Mouse (Mus musculus) kidney, embryonic 14.5 days (tissue): ENCODE results near the gene Nrxn2. TPM values are rescaled to one million over a fixed set of nuclear protein-coding genes. Genes with fewer than 3 reads are reported as not detected.

ENCODE experiments used
- ATAC-seq: fragments of 200-750 bp; cut with Nextera tagmentation; 2 replicates; pipeline ENCODE4 v1.8.0; 2017; ENCODE audit warnings: moderate number of reproducible peaks, mild to moderate bottlenecking, moderate TSS enrichment, moderate library complexity; ENCODE audit not compliant: low FRiP score, low TSS enrichment
- H3K27ac ChIP-seq: fragments of 300-500 bp; sonication (generic); 2 replicates; pipeline ENCODE4 v1.5.1; 2014; ENCODE audit warnings: low read depth, mild to moderate bottlenecking, low read length, moderate library complexity, mixed read lengths
- H3K27me3 ChIP-seq: fragments of 300-500 bp; sonication (generic); 2 replicates; pipeline ENCODE4 v1.6.1; 2014; ENCODE audit warnings: mild to moderate bottlenecking, low read length; ENCODE audit not compliant: control insufficient read depth, insufficient read depth
- H3K36me3 ChIP-seq: fragments of 300-500 bp; sonication (generic); 2 replicates; pipeline ENCODE4 v1.6.1; 2014; ENCODE audit warnings: low read length, mixed read lengths; ENCODE audit not compliant: control insufficient read depth, insufficient read depth
- H3K4me1 ChIP-seq: fragments of 300-500 bp; sonication (generic); 2 replicates; pipeline ENCODE4 v1.6.1; 2014; ENCODE audit warnings: low read length, mixed read lengths; ENCODE audit not compliant: control insufficient read depth, insufficient read depth
- H3K4me2 ChIP-seq: fragments of 300-500 bp; sonication (generic); replicated peaks from 2 replicates; pipeline ENCODE4 v1.6.1; 2014; ENCODE audit warnings: low read depth, mild to moderate bottlenecking, low read length
- H3K4me3 ChIP-seq: fragments of 300-500 bp; sonication (generic); 2 replicates; pipeline ENCODE4 v1.5.1; 2014; ENCODE audit warnings: mild to moderate bottlenecking, low read length
- H3K9ac ChIP-seq: fragments of 300-500 bp; sonication (generic); 2 replicates; pipeline ENCODE4 v1.6.1; 2014; ENCODE audit warnings: low read depth, mild to moderate bottlenecking, low read length, moderate library complexity
- H3K9me3 ChIP-seq: fragments of 300-500 bp; sonication (generic); 2 replicates; pipeline ENCODE4 v1.6.1; 2016; ENCODE audit warnings: low read length; ENCODE audit not compliant: control insufficient read depth
- WGBS: fragments of 180-500 bp; shearing (Covaris S2); extraction: QIAGEN DNeasy Blood & Tissue Kit; methylation state at CpG from one replicate; pipeline ENCODE4 v1.1.7; 2014; 5-methylcytosine and 5-hydroxymethylcytosine counted together
- microRNA-seq: library from miRNA; unstranded; fragments of <30 nt; microRNA quantifications from one replicate; pipeline ENCODE4, GENCODE M21; 2016
- polyA plus RNA-seq: library from polyadenylated mRNA; unstranded; fragments of >200 nt; fragmentation: Nextera tagmentation; extraction: Ambion mirVana; gene quantifications from 2 replicates; pipeline ENCODE4 v1.2.1, GENCODE M21; 2014

Gene Nrxn2
- polyA plus RNA-seq, 1 experiment from 2014 or later, result 5.4 TPM

DNA sequence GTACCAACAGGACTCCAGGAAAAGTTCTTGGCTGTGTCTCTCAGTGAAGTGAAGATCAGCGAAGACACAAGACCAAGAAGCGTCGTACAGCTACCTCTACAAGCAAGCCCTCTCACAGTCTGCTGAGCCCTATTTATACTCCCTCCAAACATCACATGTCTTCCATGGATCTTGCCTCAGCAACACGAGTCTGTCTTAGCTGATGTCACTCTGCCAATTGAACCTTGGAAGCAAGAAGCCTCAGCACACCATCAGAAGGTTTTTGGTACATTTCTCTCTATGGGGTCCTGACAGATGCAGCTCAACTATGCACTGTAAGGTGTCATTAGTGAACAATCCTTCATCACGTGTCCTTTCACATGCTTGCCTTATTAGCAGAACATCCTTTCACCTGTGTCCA is 152.9 kb downstream of the Nrxn2 start:
- 85% methylated on average over 5 of the region's 5 CpGs for WGBS
- H3K4me2 ChIP-seq, result no peak overlapping the region
- no peak overlapping the region for H3K27ac ChIP-seq
- H3K9ac ChIP-seq, result no peak overlapping the region
- H3K4me3 ChIP-seq, result no peak overlapping the region
- H3K4me1 ChIP-seq, result no peaks in the 10 kb centered on the region
- no peaks in the 10 kb centered on the region for H3K9me3 ChIP-seq
- ATAC-seq, result no peak
- no peaks in the 10 kb centered on the region for H3K27me3 ChIP-seq
- H3K36me3 ChIP-seq, result no peaks in the 10 kb centered on the region

DNA sequence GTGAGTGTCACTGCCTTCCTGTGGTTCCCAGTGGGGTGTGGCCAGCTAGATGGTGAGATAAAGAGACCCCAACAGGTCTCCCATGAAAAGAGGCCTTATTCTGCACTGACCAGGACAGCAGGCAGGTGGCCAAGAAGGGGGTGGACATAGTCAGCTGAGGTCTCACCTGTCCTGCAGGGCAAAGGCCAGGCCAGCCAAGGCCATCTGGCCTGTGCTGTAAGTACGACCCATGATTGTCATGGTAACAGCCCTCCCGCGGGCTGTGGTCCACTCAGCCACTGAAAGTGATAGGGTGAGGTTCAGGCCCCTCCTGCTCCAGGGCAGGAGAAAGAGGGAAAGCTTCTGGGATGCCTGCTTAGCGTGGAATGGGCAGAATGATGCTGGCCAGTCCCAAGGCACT is 153.5 kb downstream of the Nrxn2 start:
- Histone ChIP-seq H3K9me3 (no peaks in the 10 kb centered on the region), H3K27ac (no peak overlapping the region), H3K36me3 (no peaks in the 10 kb centered on the region), H3K27me3 (no peaks in the 10 kb centered on the region), H3K9ac (no peak overlapping the region), H3K4me3 (no peak overlapping the region), H3K4me2 (no peak overlapping the region), H3K4me1 (no peaks in the 10 kb centered on the region)
- no peak for ATAC-seq
- 25% methylated on average over 4 of the region's 4 CpGs for WGBS

Small RNA genes within 50 kb of the gene (microRNA-seq; reads per million reads assigned to microRNA genes)
- not detected for gene Gm26460

Other genes with a start within 250 kb of the Nrxn2 start
- gene Majin, start 234.3 kb upstream of the Nrxn2 start, polyA plus RNA-seq, result not detected in 2 replicates
- 0.93 TPM in 1 of 2 replicates, not detected in the other for gene Gpha2, start 192.4 kb upstream of the Nrxn2 start, polyA plus RNA-seq
- gene Ppp2r5b, start 182.9 kb upstream of the Nrxn2 start, polyA plus RNA-seq, result 16.4 and 19.7 TPM in 2 replicates
- 7.2 and 12.4 TPM in 2 replicates for gene Atg2a, start 177.1 kb upstream of the Nrxn2 start, polyA plus RNA-seq
- 38.3 and 46.0 TPM in 2 replicates for gene Ehd1, start 142.0 kb upstream of the Nrxn2 start, polyA plus RNA-seq
- 0.89 and 2.0 TPM in 2 replicates for gene Cdc42bpg, start 112.3 kb upstream of the Nrxn2 start, polyA plus RNA-seq
- gene Men1, start 83.8 kb upstream of the Nrxn2 start, polyA plus RNA-seq, result 46.1 and 49.1 TPM in 2 replicates
- 12.5 and 12.8 TPM in 2 replicates for gene Map4k2, start 77.6 kb upstream of the Nrxn2 start, polyA plus RNA-seq
- 127 and 183 TPM in 2 replicates for gene Sf1, start 55.0 kb upstream of the Nrxn2 start, polyA plus RNA-seq
- 15.7 and 16.4 TPM in 2 replicates for gene Pygm, start 34.3 kb upstream of the Nrxn2 start, polyA plus RNA-seq
- gene Rasgrp2, start 19.4 kb upstream of the Nrxn2 start, polyA plus RNA-seq, result 77.1 and 78.6 TPM in 2 replicates
- 1.8 and 2.5 TPM in 2 replicates for gene Slc22a12, start 124.3 kb downstream of the Nrxn2 start, polyA plus RNA-seq